10 mouse cellular contexts compared by ENCODE assay signal in genomic region chr17:86713591-86713990, GRCm38 (mm10). TPM values are rescaled to one million over a fixed set of nuclear protein-coding genes. Genes with fewer than 3 reads are reported as not detected.
A peak's percentile ranks its signal among the peaks of the same experiment; 100 is the strongest.
DNase-seq lines count a peak whose midpoint lies in the region; ATAC-seq and TF ChIP-seq lines count a peak whose summit lies in the region.
"Had no signal": no experiment of that assay in that cellular context is flagged by ENCODE, and none has a peak within 500 bp of the region (broad histone marks: within the 10 kb centered on the region; RNA-seq: fewer than 3 reads in every experiment).

No protein-coding gene starts in this region.

- no peak for TF ChIP-seq EP300 in liver, postnatal 0 days (IDR thresholded peaks at IDR 0.05; ENCODE audit: low read depth)

- H3K27ac ChIP-seq in liver, postnatal 0 days (ENCODE audit: low read depth): no peak overlapping the region
- 0 out of 2 replicates have a peak overlapping the region, but pooled peaks have one; percentile 14 for H3K27ac ChIP-seq in embryonic facial prominence, embryonic 10.5 days (replicated peaks)
- H3K27ac ChIP-seq in stomach, embryonic 16.5 days (ENCODE audit: low read length): no peak overlapping the region
- H3K27ac ChIP-seq: liver, embryonic 15.5 days had no signal

- H3K9ac ChIP-seq in liver, postnatal 0 days (replicated peaks): no peak overlapping the region
- H3K9ac ChIP-seq in stomach, embryonic 16.5 days (ENCODE audit: low read length): no peak overlapping the region
- H3K9ac ChIP-seq: liver, embryonic 15.5 days had no signal

- no peaks in the 10 kb centered on the region for H3K36me3 ChIP-seq in liver, postnatal 0 days (replicated peaks; ENCODE audit: insufficient read depth, low read length)
- no peaks in the 10 kb centered on the region for H3K36me3 ChIP-seq in embryonic facial prominence, embryonic 10.5 days (replicated peaks)
- no peaks in the 10 kb centered on the region for H3K36me3 ChIP-seq in stomach, embryonic 16.5 days (ENCODE audit: control insufficient read depth, insufficient read depth, low read length)
- H3K36me3 ChIP-seq: liver, embryonic 15.5 days had no signal

- H3K4me2 ChIP-seq in liver, postnatal 0 days (ENCODE audit: low read depth, low read length): no peak overlapping the region
- no peak overlapping the region for H3K4me2 ChIP-seq in stomach, embryonic 16.5 days (ENCODE audit: low read depth, low read length)
- H3K4me2 ChIP-seq: liver, embryonic 15.5 days had no signal

- intact Hi-C loops in left cerebral cortex, postnatal 36 days (cut with DNase I): no loop called here

- no peaks in the 10 kb centered on the region for H3K9me3 ChIP-seq in liver, postnatal 0 days (ENCODE audit: low read length)
- H3K9me3 ChIP-seq in embryonic facial prominence, embryonic 10.5 days: no peaks in the 10 kb centered on the region
- H3K9me3 ChIP-seq in stomach, embryonic 16.5 days (replicated peaks; ENCODE audit: control insufficient read depth, low read length): no peaks in the 10 kb centered on the region
- H3K9me3 ChIP-seq: liver, embryonic 15.5 days had no signal

- no peak overlapping the region for H3K4me3 ChIP-seq in liver, postnatal 0 days (ENCODE audit: low read depth, low read length)
- H3K4me3 ChIP-seq in embryonic facial prominence, embryonic 10.5 days: no peak overlapping the region
- H3K4me3 ChIP-seq in stomach, embryonic 16.5 days (replicated peaks; ENCODE audit: low read length): no peak overlapping the region
- H3K4me3 ChIP-seq: liver, embryonic 15.5 days had no signal

- DNase-seq in liver: peak; percentile 14
- no peak for DNase-seq in liver, postnatal 0 days
- DNase-seq in embryonic facial prominence, embryonic 10.5 days (ENCODE audit: low spot score): peak; percentile 47
- DNase-seq in kidney, adult 18-20 months: peak; percentile 44
- DNase-seq in left cerebral cortex, postnatal 36 days (ENCODE audit: low spot score in 2 of 2): no peak
- DNase-seq in right cerebral cortex, postnatal 36 days (ENCODE audit: low spot score in 2 of 2): no peak

- ATAC-seq in liver, postnatal 0 days: no peak
- peak; percentile 64; the same call in 1 of the 2 replicates for ATAC-seq in stomach, embryonic 16.5 days (ENCODE audit: insufficient read depth, low FRiP score)
- no peak for ATAC-seq in megakaryocyte, adult 5-6 weeks (ENCODE audit: poor library complexity, severe bottlenecking)

- no peak for TF ChIP-seq CTCF in liver, postnatal 0 days (IDR thresholded peaks at IDR 0.05; ENCODE audit: low read depth)

- no peaks in the 10 kb centered on the region for H3K27me3 ChIP-seq in liver, postnatal 0 days (ENCODE audit: insufficient read depth, low read length)
- H3K27me3 ChIP-seq in embryonic facial prominence, embryonic 10.5 days (replicated peaks; ENCODE audit: low read depth, poor library complexity, severe bottlenecking): no peaks in the 10 kb centered on the region
- H3K27me3 ChIP-seq in stomach, embryonic 16.5 days (ENCODE audit: control insufficient read depth, insufficient read depth, low read length): no peaks in the 10 kb centered on the region
- H3K27me3 ChIP-seq: liver, embryonic 15.5 days had no signal

- WGBS in liver, postnatal 0 days (ENCODE audit: insufficient replicate concordance): 30% methylated on average over 8 of the region's 8 CpGs
- WGBS in embryonic facial prominence, embryonic 10.5 days: 13% methylated on average over 8 of the region's 8 CpGs
- 10% methylated on average over 8 of the region's 8 CpGs for WGBS in stomach, embryonic 16.5 days

- 0 out of 2 replicates have a peak, but pooled peaks cover 3% of the 10 kb centered on the region for H3K4me1 ChIP-seq in liver, postnatal 0 days (ENCODE audit: insufficient read depth)
- H3K4me1 ChIP-seq in embryonic facial prominence, embryonic 10.5 days: peaks cover 6% of the 10 kb centered on the region
- peaks cover 6% of the 10 kb centered on the region; the same call in 1 of the 2 replicates for H3K4me1 ChIP-seq in stomach, embryonic 16.5 days (ENCODE audit: control insufficient read depth, insufficient read depth, low read length)
- H3K4me1 ChIP-seq: liver, embryonic 15.5 days had no signal

RNA-seq across cellular contexts. Expression of gene Epas1, which starts 39.9 kb away (rescaled TPM):
- polyA plus RNA-seq in liver, postnatal 0 days (2015; fragmentation: Nextera tagmentation; extraction: Ambion mirVana): 7.5 and 8.2 TPM in 2 replicates
- polyA plus RNA-seq in embryonic facial prominence, embryonic 10.5 days (2016; fragmentation: Nextera tagmentation; extraction: Ambion mirVana): 2.8 and 2.9 TPM in 2 replicates
- 5.3 and 5.8 TPM in 2 replicates for polyA plus RNA-seq in stomach, embryonic 16.5 days (2015; fragmentation: Nextera tagmentation; extraction: Ambion mirVana)
- total RNA-seq in left cerebral cortex, postnatal 36 days (2021): 10 to 100 TPM; 82.2 to 94.0 TPM
- total RNA-seq in megakaryocyte, adult 5-6 weeks (2015): 0.91 and 1.3 TPM in 2 replicates
- total RNA-seq in megakaryocyte, adult 5-6 weeks (2017): 0.07 and 0.33 TPM in 2 replicates
- total RNA-seq: hematopoietic stem cell, adult 5-6 weeks had no signal

Comparison
In these comparisons a context has a peak if more than half of its experiments do, and no peak if none do; other contexts are left out.
1. DNase-seq: peak in liver (single experiment), embryonic facial prominence, embryonic 10.5 days (single experiment) and kidney, adult 18-20 months (single experiment); none in liver, postnatal 0 days (single experiment), left cerebral cortex, postnatal 36 days (0 of 2) and right cerebral cortex, postnatal 36 days (0 of 2).